Comparison of ENCODE assay signal across 9 mouse cellular contexts in the genomic region with DNA sequence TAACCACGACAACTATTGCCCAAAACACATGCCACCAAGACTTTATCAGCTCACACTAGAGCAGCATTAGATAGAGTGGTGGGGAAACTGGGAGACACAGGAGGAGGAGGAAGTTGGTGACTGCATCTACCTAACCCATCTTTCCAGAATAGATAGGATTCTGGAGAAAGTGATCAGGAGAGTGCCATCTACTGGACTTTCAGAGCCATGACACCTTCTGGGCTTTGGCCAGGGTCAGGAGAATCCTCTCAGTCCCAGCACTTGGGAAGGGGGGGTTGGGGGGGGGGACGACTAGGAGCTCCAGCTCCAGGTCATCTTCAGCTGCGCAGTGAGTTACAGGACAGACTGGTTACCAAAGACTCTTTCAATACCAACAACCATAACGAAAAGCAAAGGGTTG. TPM values are rescaled to one million over a fixed set of nuclear protein-coding genes. Genes with fewer than 3 reads are reported as not detected.
DNase-seq lines count a peak whose midpoint lies in the region; ATAC-seq and TF ChIP-seq lines count a peak whose summit lies in the region.
"Had no signal": no experiment of that assay in that cellular context is flagged by ENCODE, and none has a peak within 500 bp of the region (broad histone marks: within the 10 kb centered on the region; RNA-seq: fewer than 3 reads in every experiment).

No protein-coding gene starts in this region.

- no peaks in the 10 kb centered on the region for H3K9me3 ChIP-seq in intestine, postnatal 0 days (ENCODE audit: control insufficient read depth)
- H3K9me3 ChIP-seq in intestine, embryonic 16.5 days (ENCODE audit: control insufficient read depth, low read length) = no peaks in the 10 kb centered on the region
- H3K9me3 ChIP-seq: midbrain, embryonic 13.5 days had no signal

- no peak overlapping the region for H3K4me3 ChIP-seq in intestine, postnatal 0 days (ENCODE audit: low read depth, low read length)
- H3K4me3 ChIP-seq in intestine, embryonic 16.5 days (ENCODE audit: low read length) = no peak overlapping the region
- H3K4me3 ChIP-seq: midbrain, embryonic 13.5 days had no signal

- H3K4me1 ChIP-seq in intestine, postnatal 0 days (replicated peaks; ENCODE audit: control insufficient read depth, insufficient read depth, low read length) = 0 out of 2 replicates have a peak, but pooled peaks cover 3% of the 10 kb centered on the region
- H3K4me1 ChIP-seq in intestine, embryonic 16.5 days (ENCODE audit: control insufficient read depth, insufficient read depth, low read length) = peaks cover 3% of the 10 kb centered on the region; the same call in 1 of the 2 replicates
- H3K4me1 ChIP-seq: midbrain, embryonic 13.5 days had no signal

- H3K27me3 ChIP-seq in intestine, postnatal 0 days (replicated peaks; ENCODE audit: control insufficient read depth, insufficient read depth, low read length) = no peaks in the 10 kb centered on the region
- no peaks in the 10 kb centered on the region for H3K27me3 ChIP-seq in intestine, embryonic 16.5 days (replicated peaks; ENCODE audit: control insufficient read depth, insufficient read depth, low read length)
- H3K27me3 ChIP-seq: midbrain, embryonic 13.5 days had no signal

- no peaks in the 10 kb centered on the region for H3K36me3 ChIP-seq in intestine, postnatal 0 days (ENCODE audit: control insufficient read depth, insufficient read depth)
- H3K36me3 ChIP-seq in intestine, embryonic 16.5 days (ENCODE audit: control insufficient read depth, insufficient read depth, low read length) = no peaks in the 10 kb centered on the region

- peak; percentile 71 for TF ChIP-seq CTCF in intestine, postnatal 0 days (IDR thresholded peaks at IDR 0.05; ENCODE audit: low read depth)

- H3K4me2 ChIP-seq in intestine, postnatal 0 days (replicated peaks; ENCODE audit: low read depth) = no peak overlapping the region
- no peak overlapping the region for H3K4me2 ChIP-seq in intestine, embryonic 16.5 days (ENCODE audit: low read depth, low read length)
- H3K4me2 ChIP-seq: midbrain, embryonic 13.5 days had no signal

- peak; percentile 49 for DNase-seq in adrenal gland, postnatal 10 days
- DNase-seq in adrenal gland, adult 2 months = no peak
- DNase-seq in 3134 (ENCODE audit: extremely low read depth, insufficient read length, low spot score) = peak; percentile 42
- peak; percentile 56 for DNase-seq in brain, adult 2 months (ENCODE audit: low read depth, low spot score)
- no peak for DNase-seq in B cell, adult 2 months
- no peak for DNase-seq in left cerebral cortex, adult 9 months (ENCODE audit: low spot score in 2 of 2)

- 0 out of 2 replicates have a peak, but pooled peaks have one; percentile 18 for ATAC-seq in intestine, postnatal 0 days
- ATAC-seq in intestine, embryonic 16.5 days = no peak

- 55% methylated on average over 4 of the region's 4 CpGs for WGBS in intestine, postnatal 0 days
- WGBS in intestine, embryonic 16.5 days = 47% methylated on average over 4 of the region's 4 CpGs

- H3K27ac ChIP-seq in intestine, postnatal 0 days (ENCODE audit: low read depth, low read length) = no peak overlapping the region
- H3K27ac ChIP-seq in intestine, embryonic 16.5 days (ENCODE audit: low read length) = no peak overlapping the region
- H3K27ac ChIP-seq: midbrain, embryonic 13.5 days had no signal

- H3K9ac ChIP-seq in intestine, postnatal 0 days (ENCODE audit: low read depth, low read length) = no peak overlapping the region
- no peak overlapping the region for H3K9ac ChIP-seq in intestine, embryonic 16.5 days (ENCODE audit: low read depth, low read length)
- H3K9ac ChIP-seq: midbrain, embryonic 13.5 days had no signal

RNA-seq across cellular contexts. Expression of gene Tmem44, which starts 19.8 kb away (rescaled TPM):
- 1 to 10 TPM; 6.4 to 9.7 TPM for total RNA-seq in adrenal gland, postnatal 10 days (2021)
- 1 to 10 TPM; 2.7 to 5.7 TPM for total RNA-seq in adrenal gland, adult 2 months (2021)
- 8.5 and 11.4 TPM in 2 replicates for polyA plus RNA-seq in adrenal gland, adult 2 months (2012; rRNA removed)
- polyA plus RNA-seq in intestine, postnatal 0 days (2015; fragmentation: Nextera tagmentation; extraction: Ambion mirVana) = 2.9 and 3.1 TPM in 2 replicates
- 7.2 and 8.4 TPM in 2 replicates for polyA plus RNA-seq in intestine, embryonic 16.5 days (2015; fragmentation: Nextera tagmentation; extraction: Ambion mirVana)

RNA-seq across cellular contexts. Expression of gene Lsg1, which starts 56.6 kb away (rescaled TPM):
- 10 to 100 TPM; 34.4 to 35.2 TPM for total RNA-seq in adrenal gland, postnatal 10 days (2021)
- total RNA-seq in adrenal gland, adult 2 months (2021) = 10 to 100 TPM; 34.9 to 35.0 TPM
- 6.0 and 8.0 TPM in 2 replicates for polyA plus RNA-seq in adrenal gland, adult 2 months (2012; rRNA removed)
- 23.1 and 24.5 TPM in 2 replicates for polyA plus RNA-seq in intestine, postnatal 0 days (2015; fragmentation: Nextera tagmentation; extraction: Ambion mirVana)
- polyA plus RNA-seq in intestine, embryonic 16.5 days (2015; fragmentation: Nextera tagmentation; extraction: Ambion mirVana) = 41.2 and 49.3 TPM in 2 replicates

Comparison
In these comparisons a context has a peak if more than half of its experiments do, and no peak if none do; other contexts are left out.
1. DNase-seq: peak in adrenal gland, postnatal 10 days (single experiment), 3134 (single experiment) and brain, adult 2 months (single experiment); none in adrenal gland, adult 2 months (single experiment), B cell, adult 2 months (0 of 2) and left cerebral cortex, adult 9 months (0 of 2).